Mouse (Mus musculus): ENCODE data around the gene Srsf5. TPM values are rescaled to one million over a fixed set of nuclear protein-coding genes. Genes with fewer than 3 reads are reported as not detected.

Gene Srsf5
- polyA plus RNA-seq, 1 experiment from 2014 or later: 283 TPM

DNA sequence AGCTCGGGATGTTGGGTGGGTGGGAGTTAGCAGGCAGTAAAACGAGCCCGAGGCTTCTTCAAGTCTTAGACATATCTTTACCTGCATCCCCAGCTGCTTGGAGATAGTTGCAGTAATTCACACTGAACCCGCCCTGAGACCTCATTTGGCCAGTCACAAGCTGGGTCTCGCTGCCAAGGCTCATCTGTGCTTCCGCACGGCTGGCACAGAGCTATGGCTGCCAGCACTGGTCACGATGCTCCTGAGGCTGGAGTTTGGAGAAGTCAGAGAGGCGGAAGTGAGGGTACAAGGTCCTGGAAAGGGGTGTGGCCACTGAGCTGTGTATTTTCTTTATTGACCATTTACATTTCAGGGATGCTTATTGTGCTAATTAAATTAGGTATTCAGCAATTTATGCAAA is 38.4 kb downstream of the Srsf5 start:
- Histone ChIP-seq H3K27me3 (ENCODE audit: control insufficient read depth, insufficient read depth, low read length) (no peaks in the 10 kb centered on the region), H3K9ac (ENCODE audit: low read length) (no peak overlapping the region), H3K36me3 (ENCODE audit: control insufficient read depth, insufficient read depth, low read length) (no peaks in the 10 kb centered on the region), H3K4me3 (ENCODE audit: low read depth, low read length) (no peak overlapping the region), H3K4me1 (replicated peaks; ENCODE audit: control insufficient read depth, insufficient read depth) (no peaks in the 10 kb centered on the region), H3K4me2 (replicated peaks; ENCODE audit: low read depth) (no peak overlapping the region), H3K9me3 (ENCODE audit: control insufficient read depth, low read length) (no peaks in the 10 kb centered on the region), H3K27ac (replicated peaks) (no peak overlapping the region)
- DNase-seq (ENCODE audit: low spot score) (no peak), ATAC-seq (ENCODE audit: low FRiP score, low TSS enrichment) (no peak)
- 74% methylated on average over 9 of the region's 9 CpGs for WGBS
- TF ChIP-seq EP300 (optimal IDR thresholded peaks at IDR 0.05) (no peak), CTCF (IDR thresholded peaks at IDR 0.05; ENCODE audit: low read depth) (no peak)

DNA sequence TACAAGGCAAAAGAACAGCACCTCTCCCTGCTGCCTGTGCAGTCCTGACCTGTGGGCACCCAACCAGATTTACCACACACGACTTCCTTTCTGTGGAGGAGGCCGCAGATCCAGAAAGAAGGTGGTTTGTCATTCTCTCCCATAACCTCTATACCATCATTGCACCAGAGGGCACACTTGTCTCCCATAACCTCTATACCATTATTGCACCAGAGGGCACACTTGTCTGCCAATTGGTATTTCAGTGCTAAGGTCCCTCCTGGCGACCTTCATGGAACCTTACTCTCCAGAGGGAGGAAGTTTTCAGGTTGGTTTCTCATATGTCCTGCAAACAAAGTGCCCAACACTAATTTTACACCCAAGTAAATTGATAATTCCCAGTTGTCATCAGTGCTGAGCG is 41.3 kb downstream of the Srsf5 start:
- H3K4me1 ChIP-seq (replicated peaks; ENCODE audit: control insufficient read depth, insufficient read depth): no peaks in the 10 kb centered on the region
- H3K4me2 ChIP-seq (replicated peaks; ENCODE audit: low read depth): no peak overlapping the region
- DNase-seq (ENCODE audit: low spot score) (no peak), ATAC-seq (ENCODE audit: low FRiP score, low TSS enrichment) (no peak)
- WGBS: 79% methylated on average over 4 of the region's 4 CpGs
- H3K27me3 ChIP-seq (ENCODE audit: control insufficient read depth, insufficient read depth, low read length): no peaks in the 10 kb centered on the region
- TF ChIP-seq CTCF (IDR thresholded peaks at IDR 0.05; ENCODE audit: low read depth): peak; percentile 53
- TF ChIP-seq EP300 (optimal IDR thresholded peaks at IDR 0.05): no peak
- no peak overlapping the region for H3K9ac ChIP-seq (ENCODE audit: low read length)
- no peaks in the 10 kb centered on the region for H3K9me3 ChIP-seq (ENCODE audit: control insufficient read depth, low read length)
- no peak overlapping the region for H3K27ac ChIP-seq (replicated peaks)
- H3K36me3 ChIP-seq (ENCODE audit: control insufficient read depth, insufficient read depth, low read length): no peaks in the 10 kb centered on the region
- no peak overlapping the region for H3K4me3 ChIP-seq (ENCODE audit: low read depth, low read length)

DNA sequence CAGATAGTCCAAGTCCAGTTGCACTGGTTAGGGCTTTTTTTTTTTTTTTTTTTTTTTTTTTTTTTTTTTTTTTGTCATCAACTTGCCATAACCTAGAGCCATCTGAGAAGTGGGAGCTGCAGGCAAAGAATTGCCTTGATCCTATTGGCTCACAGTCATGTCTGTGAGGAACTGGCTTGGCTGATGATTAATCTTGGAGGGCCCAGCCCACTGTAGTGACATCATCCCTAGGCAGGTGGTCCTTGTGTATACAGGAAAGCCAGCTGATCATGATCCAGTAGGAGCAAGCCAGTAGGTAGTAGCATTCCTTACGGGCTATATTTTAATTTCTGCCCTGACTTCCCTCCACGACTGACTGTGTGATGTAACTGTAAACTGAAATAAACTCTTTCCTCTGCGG is 43.0 kb downstream of the Srsf5 start:
- Histone ChIP-seq H3K36me3 (ENCODE audit: control insufficient read depth, insufficient read depth, low read length) (no peaks in the 10 kb centered on the region), H3K27ac (replicated peaks) (no peak overlapping the region), H3K27me3 (ENCODE audit: control insufficient read depth, insufficient read depth, low read length) (no peaks in the 10 kb centered on the region), H3K4me3 (ENCODE audit: low read depth, low read length) (no peak overlapping the region), H3K9me3 (ENCODE audit: control insufficient read depth, low read length) (no peaks in the 10 kb centered on the region), H3K4me1 (replicated peaks; ENCODE audit: control insufficient read depth, insufficient read depth) (no peaks in the 10 kb centered on the region), H3K4me2 (replicated peaks; ENCODE audit: low read depth) (no peak overlapping the region), H3K9ac (ENCODE audit: low read length) (no peak overlapping the region)
- no peak for TF ChIP-seq EP300 (optimal IDR thresholded peaks at IDR 0.05)
- TF ChIP-seq CTCF (IDR thresholded peaks at IDR 0.05; ENCODE audit: low read depth): no peak
- 60% methylated on average over 3 of the region's 3 CpGs for WGBS
- DNase-seq (ENCODE audit: low spot score) (no peak), ATAC-seq (ENCODE audit: low FRiP score, low TSS enrichment) (no peak)

DNA sequence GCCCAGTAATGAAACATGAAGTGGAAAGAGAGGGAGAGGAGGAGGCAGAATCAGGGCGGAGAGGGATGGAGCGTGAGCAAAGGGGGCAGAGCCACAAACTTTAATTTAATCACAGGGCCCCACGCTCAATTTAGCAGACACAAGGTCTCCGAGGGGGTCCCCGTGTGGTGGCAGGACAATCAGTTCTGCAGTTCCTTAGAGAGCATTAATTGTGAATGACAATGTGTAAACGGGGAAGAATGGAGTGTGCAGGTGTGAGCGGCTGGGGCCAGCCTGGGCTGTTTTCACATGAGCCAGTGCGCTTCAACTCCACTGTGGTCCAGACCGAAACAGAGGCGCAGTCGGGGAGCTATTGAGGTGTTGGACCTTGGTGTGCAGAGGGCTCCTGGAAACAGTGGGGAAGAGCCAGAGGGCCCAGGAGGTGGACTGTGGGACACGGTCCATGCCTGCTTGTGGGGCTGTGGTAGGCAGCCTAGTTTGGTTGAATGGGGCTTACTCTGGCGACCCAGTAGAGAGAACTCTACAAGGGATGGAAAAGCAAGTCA is 45.7 kb downstream of the Srsf5 start:
- Histone ChIP-seq H3K4me3 (ENCODE audit: low read depth, low read length) (no peak overlapping the region), H3K27me3 (ENCODE audit: control insufficient read depth, insufficient read depth, low read length) (no peaks in the 10 kb centered on the region), H3K9ac (ENCODE audit: low read length) (no peak overlapping the region), H3K4me2 (replicated peaks; ENCODE audit: low read depth) (no peak overlapping the region), H3K4me1 (replicated peaks; ENCODE audit: control insufficient read depth, insufficient read depth) (no peaks in the 10 kb centered on the region), H3K9me3 (ENCODE audit: control insufficient read depth, low read length) (no peaks in the 10 kb centered on the region), H3K27ac (replicated peaks) (no peak overlapping the region), H3K36me3 (ENCODE audit: control insufficient read depth, insufficient read depth, low read length) (no peaks in the 10 kb centered on the region)
- DNase-seq (ENCODE audit: low spot score) (no peak), ATAC-seq (ENCODE audit: low FRiP score, low TSS enrichment) (0 out of 2 replicates have a peak, but pooled peaks have one; percentile 24)
- 75% methylated on average over 13 of the region's 13 CpGs for WGBS
- TF ChIP-seq CTCF (IDR thresholded peaks at IDR 0.05; ENCODE audit: low read depth) (no peak), EP300 (optimal IDR thresholded peaks at IDR 0.05) (no peak)

DNA sequence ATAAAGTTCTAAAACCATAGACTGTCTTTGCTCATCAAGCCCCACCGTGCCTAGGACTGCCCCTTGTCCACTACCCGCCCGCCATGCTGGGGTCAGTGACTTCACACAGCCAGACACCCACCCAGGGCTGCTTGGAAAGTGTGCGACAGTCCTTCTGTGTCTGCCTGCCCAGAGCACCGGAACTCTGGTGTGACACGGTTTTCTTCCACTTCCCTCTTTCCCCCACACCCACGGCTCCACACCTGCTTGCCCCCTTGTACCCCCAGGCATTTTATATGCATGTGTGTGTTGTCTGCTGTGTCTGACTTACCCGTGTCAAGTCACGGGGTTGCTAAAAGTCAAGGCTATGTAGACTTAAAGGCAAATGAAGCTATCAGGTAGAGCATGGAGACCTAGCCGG is 46.5 kb downstream of the Srsf5 start:
- no peaks in the 10 kb centered on the region for H3K27me3 ChIP-seq (ENCODE audit: control insufficient read depth, insufficient read depth, low read length)
- no peaks in the 10 kb centered on the region for H3K36me3 ChIP-seq (ENCODE audit: control insufficient read depth, insufficient read depth, low read length)
- DNase-seq (ENCODE audit: low spot score) (no peak), ATAC-seq (ENCODE audit: low FRiP score, low TSS enrichment) (no peak)
- no peak for TF ChIP-seq CTCF (IDR thresholded peaks at IDR 0.05; ENCODE audit: low read depth)
- TF ChIP-seq EP300 (optimal IDR thresholded peaks at IDR 0.05): no peak
- H3K9ac ChIP-seq (ENCODE audit: low read length): no peak overlapping the region
- no peaks in the 10 kb centered on the region for H3K9me3 ChIP-seq (ENCODE audit: control insufficient read depth, low read length)
- 76% methylated on average over 10 of the region's 10 CpGs for WGBS
- no peak overlapping the region for H3K4me2 ChIP-seq (replicated peaks; ENCODE audit: low read depth)
- H3K27ac ChIP-seq (replicated peaks): no peak overlapping the region
- no peak overlapping the region for H3K4me3 ChIP-seq (ENCODE audit: low read depth, low read length)
- no peaks in the 10 kb centered on the region for H3K4me1 ChIP-seq (replicated peaks; ENCODE audit: control insufficient read depth, insufficient read depth)

- ATAC-seq (ENCODE audit: low FRiP score, low TSS enrichment): no peak
- H3K4me1 ChIP-seq (replicated peaks; ENCODE audit: control insufficient read depth, insufficient read depth): no peaks in the 10 kb centered on the region
- H3K9me3 ChIP-seq (ENCODE audit: control insufficient read depth, low read length): no peaks in the 10 kb centered on the region
- no peak overlapping the region for H3K9ac ChIP-seq (ENCODE audit: low read length)
- H3K4me3 ChIP-seq (ENCODE audit: low read depth, low read length): no peak overlapping the region
- 79% methylated on average over 8 of the region's 8 CpGs for WGBS
- H3K36me3 ChIP-seq (ENCODE audit: control insufficient read depth, insufficient read depth, low read length): no peaks in the 10 kb centered on the region
- no peak for DNase-seq (ENCODE audit: low spot score)
- H3K4me2 ChIP-seq (replicated peaks; ENCODE audit: low read depth): no peak overlapping the region
- TF ChIP-seq CTCF (IDR thresholded peaks at IDR 0.05; ENCODE audit: low read depth): peak; percentile 46
- no peak for TF ChIP-seq EP300 (optimal IDR thresholded peaks at IDR 0.05)
- H3K27me3 ChIP-seq (ENCODE audit: control insufficient read depth, insufficient read depth, low read length): no peaks in the 10 kb centered on the region
- H3K27ac ChIP-seq (replicated peaks): no peak overlapping the region
Measured at GRCm38 (mm10) chr12:80992540-80993122, 47.3 kb downstream of the Srsf5 start.

Data from stomach, postnatal 0 days (tissue).